Mouse (Mus musculus) layer of hippocampus, adult 2 months (tissue): Measurements from ENCODE around the gene Cntn5. TPM values are rescaled to one million over a fixed set of nuclear protein-coding genes. Genes with fewer than 3 reads are reported as not detected.

Experiments used
- DNase-seq, 2 experiments: peaks; one replicate each; pipeline ENCODE4 v3.0.0; 2022; ENCODE audit warnings: low spot score in 2 of 2
- H3K27ac ChIP-seq: fragments of 200-600 bp; 2 replicates; pipeline ENCODE4 v1.8.1; 2022
- H3K4me3 ChIP-seq: fragments of 200-600 bp; 2 replicates; pipeline ENCODE4 v1.8.1; 2022; ENCODE audit warnings: mild to moderate bottlenecking
- CTCF ChIP-seq: fragments of 200-600 bp; conservative IDR thresholded peaks from 2 replicates; pipeline ENCODE4 v1.8.1; 2022; ENCODE audit warnings: antibody characterized with exemption, mild to moderate bottlenecking, moderate library complexity
- total RNA-seq, 2 experiments: library from RNA; stranded (reverse); gene quantifications; 2 replicates each; pipeline ENCODE4 v1.2.3; 2021

Gene Cntn5
- total RNA-seq, 2 experiments from 2014 or later, result 11.3 to 12.2 TPM

DNA sequence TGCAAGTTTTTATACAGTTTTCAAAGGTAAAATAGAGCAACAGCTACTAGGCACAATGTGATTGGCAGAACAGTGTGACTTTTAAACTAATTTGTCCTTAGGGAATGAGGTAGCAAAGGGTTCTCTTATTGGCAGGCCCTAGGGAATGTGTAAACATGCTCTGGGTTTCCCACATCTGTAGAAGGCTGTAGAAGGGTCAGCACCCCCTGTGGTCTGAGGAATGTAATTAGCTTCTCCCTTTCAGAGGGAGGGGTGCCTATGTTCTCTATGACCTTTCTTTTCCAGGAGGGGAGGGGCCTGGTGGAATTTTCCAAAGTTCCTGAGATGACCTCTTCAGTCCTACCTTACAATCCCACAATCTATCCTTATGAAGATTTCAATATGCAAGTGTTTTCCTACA lies 673.6 kb downstream of the Cntn5 start:
- Histone ChIP-seq H3K27ac (no peak overlapping the region), H3K4me3 (no peak overlapping the region)
- DNase-seq, result no peak
- no peak for TF ChIP-seq CTCF

DNA sequence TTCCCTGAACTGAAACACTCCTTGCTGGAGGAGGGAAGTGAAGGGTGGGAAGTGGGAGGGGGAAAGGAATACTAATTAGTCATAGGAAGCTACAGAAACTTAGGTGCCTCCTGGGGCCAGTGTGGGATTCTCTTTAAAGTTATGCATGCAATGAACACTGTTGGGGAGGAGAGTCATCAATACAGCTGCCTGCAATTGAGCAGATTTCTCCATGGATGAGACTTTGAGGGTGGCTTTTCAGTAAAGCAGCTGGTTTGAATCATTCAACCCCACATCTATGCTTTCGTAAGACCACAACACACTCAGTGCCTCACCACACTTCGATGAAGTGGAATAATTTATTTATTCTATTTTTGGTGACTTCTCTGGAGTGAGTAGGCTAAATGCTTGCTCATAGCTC lies 674.9 kb downstream of the Cntn5 start:
- no peak for TF ChIP-seq CTCF
- Histone ChIP-seq H3K4me3 (no peak overlapping the region), H3K27ac (no peak overlapping the region)
- no peak for DNase-seq

DNA sequence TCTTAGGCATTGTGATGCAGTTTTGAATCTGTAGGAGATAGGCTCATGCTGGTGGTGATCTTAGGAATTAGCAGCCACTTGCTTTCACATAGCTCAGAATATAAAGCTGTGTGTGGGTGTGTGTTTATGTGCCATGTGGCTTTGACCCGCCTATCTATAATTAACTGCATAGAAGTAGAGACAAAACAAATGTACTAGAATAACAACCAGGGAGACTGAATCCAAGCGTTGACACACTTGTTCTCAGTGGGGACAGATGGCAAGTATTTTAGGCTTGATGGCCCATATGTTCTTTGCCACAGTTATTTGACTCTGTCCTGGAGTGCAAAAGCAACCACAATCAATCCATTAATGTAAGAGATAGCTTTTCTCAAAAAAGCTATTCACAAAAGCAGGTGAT lies 678.6 kb downstream of the Cntn5 start:
- peak; percentile 22 for TF ChIP-seq CTCF
- no peak overlapping the region for H3K4me3 ChIP-seq
- H3K27ac ChIP-seq, result no peak overlapping the region
- DNase-seq, result peak; percentile 48 to 60

- peak in 1 of 2 experiments; percentile 13 for DNase-seq
- Histone ChIP-seq H3K27ac (no peak overlapping the region), H3K4me3 (no peak overlapping the region)
- TF ChIP-seq CTCF, result no peak
Observed at GRCm38 (mm10) chr9:10186063-10186462, 718.5 kb downstream of the Cntn5 start.

DNA sequence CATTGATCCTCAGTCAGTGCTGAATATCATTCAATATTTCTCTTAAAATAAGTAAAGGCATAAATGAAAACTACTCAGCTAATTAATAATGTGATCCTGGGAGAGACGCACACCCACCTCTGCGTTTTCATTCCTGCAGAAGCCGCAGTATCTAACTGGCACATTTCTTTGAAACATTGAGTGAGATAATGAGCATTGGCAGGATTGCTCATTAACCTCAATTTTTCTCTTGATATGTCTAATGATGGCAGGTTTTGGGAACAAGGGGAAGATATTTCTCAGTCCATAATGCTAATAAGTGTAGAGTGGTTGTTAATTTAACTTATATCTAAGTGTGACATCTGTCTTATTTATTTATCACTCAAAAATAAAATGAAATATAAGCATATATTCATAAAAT lies 734.0 kb downstream of the Cntn5 start:
- TF ChIP-seq CTCF, result no peak

GRCm38 (mm10) chr9:10121350-10122057 lies 783.1 kb downstream of the Cntn5 start:
- no peak overlapping the region for H3K4me3 ChIP-seq
- H3K27ac ChIP-seq, result no peak overlapping the region
- DNase-seq, result no peak
- TF ChIP-seq CTCF, result no peak

More for the DNA sequence above, 734.0 kb downstream of the Cntn5 start:
- Histone ChIP-seq H3K4me3 (no peak overlapping the region), H3K27ac (no peak overlapping the region)
- DNase-seq, result no peak

DNA sequence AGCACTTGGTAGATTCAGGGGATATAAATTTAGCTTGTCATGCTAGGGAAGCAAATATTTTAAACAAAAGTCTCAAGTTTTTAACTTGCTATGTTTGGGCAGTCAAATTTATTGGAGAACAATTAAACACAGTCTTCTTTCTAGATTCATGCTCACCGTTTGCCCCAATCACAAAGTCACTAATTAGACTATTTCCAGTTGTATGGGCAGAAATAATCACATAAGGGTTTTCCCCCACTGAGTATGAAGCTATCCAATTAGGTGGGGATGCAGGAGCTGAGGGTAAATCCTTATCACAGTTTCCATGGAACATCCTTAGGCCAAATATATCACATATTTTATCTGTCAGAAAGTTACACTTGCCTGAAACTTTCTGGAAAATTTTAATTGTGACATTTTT lies 788.0 kb downstream of the Cntn5 start:
- no peak for DNase-seq
- TF ChIP-seq CTCF, result no peak
- Histone ChIP-seq H3K27ac (no peak overlapping the region), H3K4me3 (no peak overlapping the region)

- H3K4me3 ChIP-seq, result no peak overlapping the region
- H3K27ac ChIP-seq, result no peak overlapping the region
- no peak for DNase-seq
- TF ChIP-seq CTCF, result no peak
Observed at GRCm38 (mm10) chr9:10109156-10109555, 795.4 kb downstream of the Cntn5 start.

DNA sequence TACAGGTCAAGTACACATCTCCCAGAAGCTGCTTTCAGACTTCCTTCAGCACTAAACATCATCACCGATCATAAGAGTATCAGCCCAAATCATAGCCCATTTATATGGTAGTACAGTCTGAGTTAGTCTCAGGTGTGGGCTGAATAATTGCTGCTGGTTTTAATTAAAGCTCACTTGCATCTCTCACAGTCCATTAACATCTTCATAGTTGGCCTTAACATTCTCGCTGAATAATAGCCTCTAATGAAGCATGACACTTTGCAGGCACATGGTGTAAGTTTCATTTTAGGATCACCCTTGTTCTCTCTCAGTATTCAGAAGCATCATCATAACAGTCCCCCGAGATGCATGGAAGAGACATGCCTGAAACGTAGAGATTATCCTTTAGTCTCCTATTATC lies 796.7 kb downstream of the Cntn5 start:
- DNase-seq, result no peak
- TF ChIP-seq CTCF, result no peak
- Histone ChIP-seq H3K4me3 (no peak overlapping the region), H3K27ac (no peak overlapping the region)

GRCm38 (mm10) chr9:10101812-10102440 lies 802.6 kb downstream of the Cntn5 start:
- Histone ChIP-seq H3K27ac (no peak overlapping the region), H3K4me3 (no peak overlapping the region)
- TF ChIP-seq CTCF, result no peak
- no peak for DNase-seq

GRCm38 (mm10) chr9:10076282-10076681 lies 828.3 kb downstream of the Cntn5 start:
- H3K27ac ChIP-seq, result no peak overlapping the region
- TF ChIP-seq CTCF, result no peak
- DNase-seq, result no peak
- H3K4me3 ChIP-seq, result no peak overlapping the region

DNA sequence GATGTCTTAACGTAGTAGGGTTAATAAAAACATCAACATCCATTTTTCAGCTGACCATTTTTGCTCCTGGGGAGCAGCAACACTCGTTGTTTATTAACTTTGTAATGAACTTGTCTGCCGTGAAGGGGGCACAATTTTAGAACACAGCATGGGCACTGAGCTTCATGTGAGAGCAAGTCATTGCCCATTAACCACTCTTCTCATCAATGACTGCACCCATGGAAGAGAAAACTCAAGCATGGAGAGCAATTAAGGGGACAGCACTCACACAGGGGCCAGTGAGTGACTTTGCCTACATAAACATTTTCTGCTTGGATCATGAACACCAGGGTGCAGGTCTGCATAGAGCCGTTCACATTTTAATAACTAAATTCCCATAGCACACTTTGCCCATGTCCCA lies 831.2 kb downstream of the Cntn5 start:
- no peak for DNase-seq
- H3K27ac ChIP-seq, result no peak overlapping the region
- H3K4me3 ChIP-seq, result no peak overlapping the region
- TF ChIP-seq CTCF, result no peak

GRCm38 (mm10) chr9:10072860-10073259 lies 831.7 kb downstream of the Cntn5 start:
- no peak for TF ChIP-seq CTCF
- H3K27ac ChIP-seq, result no peak overlapping the region
- DNase-seq, result no peak
- no peak overlapping the region for H3K4me3 ChIP-seq

DNA sequence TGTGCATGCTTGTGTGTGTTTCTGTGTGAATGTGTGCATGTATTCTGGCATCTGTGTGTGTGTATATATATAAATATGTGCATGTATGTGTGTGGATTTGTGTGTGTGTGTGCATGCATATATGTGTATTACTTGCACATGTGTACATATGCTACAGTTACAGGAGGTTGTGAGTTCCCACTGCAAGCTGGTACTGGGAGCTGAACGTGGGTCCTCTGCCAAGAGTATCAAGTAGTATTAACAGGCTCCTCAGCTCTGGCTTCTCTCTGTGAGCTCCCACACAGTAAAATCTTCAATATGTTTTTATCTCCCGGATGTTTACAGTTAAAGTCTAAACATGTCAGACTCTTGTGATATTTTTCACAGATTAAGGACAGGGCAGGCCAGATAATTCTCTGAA lies 833.3 kb downstream of the Cntn5 start:
- DNase-seq, result no peak
- H3K4me3 ChIP-seq, result no peak overlapping the region
- H3K27ac ChIP-seq, result no peak overlapping the region
- TF ChIP-seq CTCF, result no peak
